ENCODE assay signal across 20 mouse cellular contexts in genomic region chr2:141008458-141008857, GRCm38 (mm10).
DNase-seq lines count a peak whose midpoint lies in the region; ATAC-seq lines count a peak whose summit lies in the region.
"Had no signal": no experiment of that assay in that cellular context is flagged by ENCODE, and none has a peak within 500 bp of the region (broad histone marks: within the 10 kb centered on the region; RNA-seq: fewer than 3 reads in every experiment).

No protein-coding gene starts in this region.

- no peak for DNase-seq in frontal cortex, postnatal 25 days (ENCODE audit: low spot score in 2 of 2)
- peak; percentile 60 for DNase-seq in Muller cell, postnatal 12 days (ENCODE audit: inconsistent ontology term)
- peak; percentile 12 for DNase-seq in brain, embryonic 18.5 days (ENCODE audit: low read depth, low spot score)
- DNase-seq in ovary, postnatal 10 days (ENCODE audit: low spot score), result no peak
- DNase-seq in kidney, adult 9 months, result no peak
- DNase-seq: adrenal gland, postnatal 14 days; cerebellum, adult 11-12 months; cerebellum, adult 9-10 months; cerebellum, postnatal 25 days; gastrocnemius, adult 2 months; gastrocnemius, postnatal 36 days; heart, adult 18-20 months; heart, postnatal 10 days; heart, postnatal 4 days had no signal

- ATAC-seq in frontal cortex, adult (ENCODE audit: low TSS enrichment), result peak; percentile 92
- peak; percentile 68 for ATAC-seq in megakaryocyte progenitor cell, adult 5-6 weeks (replicated peaks; ENCODE audit: poor library complexity)
- ATAC-seq: activated CD4-positive, CD25-positive, alpha-beta regulatory T cell, adult 4 months; forebrain, embryonic 15.5 days; intestine, embryonic 15.5 days; Patski had no signal

Comparison
In these comparisons a context has a peak if more than half of its experiments do, and no peak if none do; other contexts are left out.
1. DNase-seq: peak in Muller cell, postnatal 12 days (single experiment) and brain, embryonic 18.5 days (single experiment); none in frontal cortex, postnatal 25 days (0 of 2), ovary, postnatal 10 days (single experiment) and kidney, adult 9 months (single experiment).